Mouse (Mus musculus): ENCODE data around the gene Tmem165. TPM values are rescaled to one million over a fixed set of nuclear protein-coding genes. Genes with fewer than 3 reads are reported as not detected.

The Tmem165 gene
- polyA plus RNA-seq, 1 experiment from 2014 or later = 107 TPM

GRCm38 (mm10) chr5:76149436-76149835 is 34.2 kb upstream of the Tmem165 start:
- ATAC-seq (ENCODE audit: insufficient number of reproducible peaks, insufficient read depth, low FRiP score, low TSS enrichment, low read depth) = no peak
- Histone ChIP-seq H3K36me3 (peaks cover 37% of the 10 kb centered on the region), H3K9ac (no peak overlapping the region), H3K4me1 (no peaks in the 10 kb centered on the region), H3K4me2 (no peak overlapping the region), H3K27me3 (no peaks in the 10 kb centered on the region), H3K4me3 (no peak overlapping the region), H3K9me3 (peaks cover 5% of the 10 kb centered on the region; the same call in 1 of the 2 replicates), H3K27ac (no peak overlapping the region)
- WGBS = 90% methylated on average over 6 of the region's 6 CpGs

- 91% methylated on average over 6 of the region's 6 CpGs for WGBS
- H3K27ac ChIP-seq = no peak overlapping the region
- H3K36me3 ChIP-seq = peaks cover 56% of the 10 kb centered on the region
- no peaks in the 10 kb centered on the region for H3K4me1 ChIP-seq
- peaks cover 5% of the 10 kb centered on the region; the same call in 1 of the 2 replicates for H3K9me3 ChIP-seq
- H3K4me2 ChIP-seq = no peak overlapping the region
- H3K27me3 ChIP-seq = no peaks in the 10 kb centered on the region
- H3K4me3 ChIP-seq = no peak overlapping the region
- ATAC-seq (ENCODE audit: insufficient number of reproducible peaks, insufficient read depth, low FRiP score, low TSS enrichment, low read depth) = no peak
- no peak overlapping the region for H3K9ac ChIP-seq
Observed at GRCm38 (mm10) chr5:76152956-76153355, 30.7 kb upstream of the Tmem165 start.

GRCm38 (mm10) chr5:76153430-76153829 is 30.2 kb upstream of the Tmem165 start:
- no peak overlapping the region for H3K9ac ChIP-seq
- no peak overlapping the region for H3K4me3 ChIP-seq
- no peak overlapping the region for H3K27ac ChIP-seq
- WGBS = 82% methylated on average over 11 of the region's 11 CpGs
- no peaks in the 10 kb centered on the region for H3K4me1 ChIP-seq
- H3K4me2 ChIP-seq = no peak overlapping the region
- peaks cover 5% of the 10 kb centered on the region; the same call in 1 of the 2 replicates for H3K9me3 ChIP-seq
- peaks cover 57% of the 10 kb centered on the region for H3K36me3 ChIP-seq
- H3K27me3 ChIP-seq = no peaks in the 10 kb centered on the region
- no peak for ATAC-seq (ENCODE audit: insufficient number of reproducible peaks, insufficient read depth, low FRiP score, low TSS enrichment, low read depth)

GRCm38 (mm10) chr5:76154434-76155165 is 29.1 kb upstream of the Tmem165 start:
- Histone ChIP-seq H3K4me3 (no peak overlapping the region), H3K9ac (no peak overlapping the region), H3K27ac (no peak overlapping the region), H3K9me3 (peaks cover 5% of the 10 kb centered on the region; the same call in 1 of the 2 replicates), H3K36me3 (peaks cover 60% of the 10 kb centered on the region), H3K4me1 (no peaks in the 10 kb centered on the region), H3K4me2 (no peak overlapping the region), H3K27me3 (no peaks in the 10 kb centered on the region)
- WGBS = 91% methylated on average over 21 of the region's 21 CpGs
- no peak for ATAC-seq (ENCODE audit: insufficient number of reproducible peaks, insufficient read depth, low FRiP score, low TSS enrichment, low read depth)

GRCm38 (mm10) chr5:76159555-76159954 is 24.1 kb upstream of the Tmem165 start:
- Histone ChIP-seq H3K36me3 (peaks cover 27% of the 10 kb centered on the region), H3K4me1 (no peaks in the 10 kb centered on the region), H3K27me3 (no peaks in the 10 kb centered on the region), H3K4me2 (no peak overlapping the region), H3K4me3 (no peak overlapping the region), H3K27ac (no peak overlapping the region), H3K9ac (no peak overlapping the region), H3K9me3 (no peaks in the 10 kb centered on the region)
- no peak for ATAC-seq (ENCODE audit: insufficient number of reproducible peaks, insufficient read depth, low FRiP score, low TSS enrichment, low read depth)
- 84% methylated on average over 6 of the region's 6 CpGs for WGBS

GRCm38 (mm10) chr5:76160086-76160485 is 23.6 kb upstream of the Tmem165 start:
- Histone ChIP-seq H3K27ac (no peak overlapping the region), H3K27me3 (no peaks in the 10 kb centered on the region), H3K4me1 (no peaks in the 10 kb centered on the region), H3K4me2 (no peak overlapping the region), H3K4me3 (no peak overlapping the region), H3K9ac (no peak overlapping the region), H3K9me3 (no peaks in the 10 kb centered on the region), H3K36me3 (peaks cover 23% of the 10 kb centered on the region)
- 67% methylated on average over 3 of the region's 3 CpGs for WGBS
- ATAC-seq (ENCODE audit: insufficient number of reproducible peaks, insufficient read depth, low FRiP score, low TSS enrichment, low read depth) = no peak

- WGBS = 90% methylated on average over 6 of the region's 6 CpGs
- H3K4me3 ChIP-seq = no peak overlapping the region
- peaks cover 4% of the 10 kb centered on the region; the same call in 1 of the 2 replicates for H3K4me1 ChIP-seq
- peaks cover 15% of the 10 kb centered on the region; the same call in 1 of the 2 replicates for H3K36me3 ChIP-seq
- no peak overlapping the region for H3K9ac ChIP-seq
- no peak overlapping the region for H3K4me2 ChIP-seq
- H3K27me3 ChIP-seq = no peaks in the 10 kb centered on the region
- H3K27ac ChIP-seq = no peak overlapping the region
- no peaks in the 10 kb centered on the region for H3K9me3 ChIP-seq
- ATAC-seq (ENCODE audit: insufficient number of reproducible peaks, insufficient read depth, low FRiP score, low TSS enrichment, low read depth) = no peak
Observed at GRCm38 (mm10) chr5:76161491-76161890, 22.2 kb upstream of the Tmem165 start.

GRCm38 (mm10) chr5:76162926-76163325 is 20.8 kb upstream of the Tmem165 start:
- H3K27me3 ChIP-seq = no peaks in the 10 kb centered on the region
- H3K4me1 ChIP-seq = peaks cover 4% of the 10 kb centered on the region; the same call in 1 of the 2 replicates
- peaks cover 9% of the 10 kb centered on the region; the same call in 1 of the 2 replicates for H3K36me3 ChIP-seq
- H3K27ac ChIP-seq = no peak overlapping the region
- 74% methylated on average over 5 of the region's 5 CpGs for WGBS
- ATAC-seq (ENCODE audit: insufficient number of reproducible peaks, insufficient read depth, low FRiP score, low TSS enrichment, low read depth) = no peak
- H3K4me2 ChIP-seq = no peak overlapping the region
- no peak overlapping the region for H3K4me3 ChIP-seq
- no peaks in the 10 kb centered on the region for H3K9me3 ChIP-seq
- no peak overlapping the region for H3K9ac ChIP-seq

- no peak for ATAC-seq (ENCODE audit: insufficient number of reproducible peaks, insufficient read depth, low FRiP score, low TSS enrichment, low read depth)
- WGBS = 32% methylated on average over 4 of the region's 4 CpGs
- no peaks in the 10 kb centered on the region for H3K9me3 ChIP-seq
- no peaks in the 10 kb centered on the region for H3K27me3 ChIP-seq
- H3K4me3 ChIP-seq = no peak overlapping the region
- no peak overlapping the region for H3K9ac ChIP-seq
- H3K4me2 ChIP-seq = no peak overlapping the region
- H3K27ac ChIP-seq = no peak overlapping the region
- peaks cover 4% of the 10 kb centered on the region; the same call in 1 of the 2 replicates for H3K36me3 ChIP-seq
- H3K4me1 ChIP-seq = peaks cover 4% of the 10 kb centered on the region; the same call in 1 of the 2 replicates
Observed at GRCm38 (mm10) chr5:76163828-76164390, 19.8 kb upstream of the Tmem165 start.

- Histone ChIP-seq H3K27ac (no peak overlapping the region), H3K9me3 (no peaks in the 10 kb centered on the region), H3K36me3 (no peaks in the 10 kb centered on the region), H3K4me3 (no peak overlapping the region), H3K27me3 (no peaks in the 10 kb centered on the region), H3K4me1 (peaks cover 4% of the 10 kb centered on the region; the same call in 1 of the 2 replicates), H3K4me2 (no peak overlapping the region), H3K9ac (no peak overlapping the region)
- no peak for ATAC-seq (ENCODE audit: insufficient number of reproducible peaks, insufficient read depth, low FRiP score, low TSS enrichment, low read depth)
- WGBS = 28% methylated on average over 7 of the region's 7 CpGs
Observed at GRCm38 (mm10) chr5:76164827-76165226, 18.9 kb upstream of the Tmem165 start.

GRCm38 (mm10) chr5:76170522-76170921 is 13.2 kb upstream of the Tmem165 start:
- 72% methylated on average over 4 of the region's 4 CpGs for WGBS
- H3K4me1 ChIP-seq = peaks cover 5% of the 10 kb centered on the region; the same call in 1 of the 2 replicates
- no peak overlapping the region for H3K4me3 ChIP-seq
- H3K9me3 ChIP-seq = no peaks in the 10 kb centered on the region
- ATAC-seq (ENCODE audit: insufficient number of reproducible peaks, insufficient read depth, low FRiP score, low TSS enrichment, low read depth) = no peak
- no peak overlapping the region for H3K27ac ChIP-seq
- H3K4me2 ChIP-seq = no peak overlapping the region
- no peak overlapping the region for H3K9ac ChIP-seq
- H3K36me3 ChIP-seq = no peaks in the 10 kb centered on the region
- no peaks in the 10 kb centered on the region for H3K27me3 ChIP-seq

GRCm38 (mm10) chr5:76171039-76171438 is 12.6 kb upstream of the Tmem165 start:
- H3K27me3 ChIP-seq = no peaks in the 10 kb centered on the region
- no peaks in the 10 kb centered on the region for H3K9me3 ChIP-seq
- no peak overlapping the region for H3K4me3 ChIP-seq
- no peak overlapping the region for H3K4me2 ChIP-seq
- no peak overlapping the region for H3K27ac ChIP-seq
- ATAC-seq (ENCODE audit: insufficient number of reproducible peaks, insufficient read depth, low FRiP score, low TSS enrichment, low read depth) = no peak
- H3K36me3 ChIP-seq = no peaks in the 10 kb centered on the region
- no peak overlapping the region for H3K9ac ChIP-seq
- H3K4me1 ChIP-seq = 0 out of 2 replicates have a peak, but pooled peaks cover 3% of the 10 kb centered on the region
